Mouse (Mus musculus) yolk sac, embryonic 10.5 days (tissue): ENCODE results near the gene Mief2.

ENCODE experiments used
- DNase-seq: peaks from one replicate; pipeline ENCODE4 v3.0.0-alpha.2; 2017; ENCODE audit warnings: low spot score

The Mief2 gene

GRCm38 (mm10) chr11:60777801-60778370 is 49.7 kb downstream of the Mief2 start:
- no peak for DNase-seq

- no peak for DNase-seq
Observed at GRCm38 (mm10) chr11:60779673-60780189, 51.5 kb downstream of the Mief2 start.
